Mouse (Mus musculus) CH12F3 (cell line): ENCODE data around the gene Aldh1a2.

Experiments used
- in situ Hi-C: fragments of 300-500 bp; cut with MboI; formaldehyde crosslinking; loops from 2 replicates; pipeline ENCODE4 v1.14.3; 2020; ENCODE audit warnings: low sequenced_read_pairs

Aldh1a2 gene

GRCm38 (mm10) chr9:71213636-71214035 is 2.0 kb upstream of the Aldh1a2 start:
- in situ Hi-C loops: loop anchor here (25.0 kb wide), 1 partner anchor 399 kb away; no protein-coding TSS in a partner anchor

- in situ Hi-C loops: loop anchor here (25.0 kb wide), 1 partner anchor 396 kb away; no protein-coding TSS in a partner anchor
Measured at GRCm38 (mm10) chr9:71216036-71216995, 727 bp downstream of the Aldh1a2 start.

GRCm38 (mm10) chr9:71216996-71217792 is 1.6 kb downstream of the Aldh1a2 start:
- in situ Hi-C loops: loop anchor here (25.0 kb wide), 1 partner anchor 395 kb away; no protein-coding TSS in a partner anchor

GRCm38 (mm10) chr9:71217793-71218095 is 2.2 kb downstream of the Aldh1a2 start:
- in situ Hi-C loops: loop anchor here (25.0 kb wide), 1 partner anchor 395 kb away; no protein-coding TSS in a partner anchor

GRCm38 (mm10) chr9:71219161-71219560 is 3.6 kb downstream of the Aldh1a2 start:
- in situ Hi-C loops: loop anchor here (25.0 kb wide), 1 partner anchor 393 kb away; no protein-coding TSS in a partner anchor

GRCm38 (mm10) chr9:71220401-71220800 is 4.8 kb downstream of the Aldh1a2 start:
- in situ Hi-C loops: loop anchor here (25.0 kb wide), 1 partner anchor 392 kb away; no protein-coding TSS in a partner anchor

GRCm38 (mm10) chr9:71227226-71227970 is 11.8 kb downstream of the Aldh1a2 start:
- in situ Hi-C loops: no loop called here

GRCm38 (mm10) chr9:71230011-71230410 is 14.4 kb downstream of the Aldh1a2 start:
- in situ Hi-C loops: no loop called here

GRCm38 (mm10) chr9:71236540-71236939 is 21.0 kb downstream of the Aldh1a2 start:
- in situ Hi-C loops: no loop called here

- in situ Hi-C loops: no loop called here
Measured at GRCm38 (mm10) chr9:71239926-71240325, 24.3 kb downstream of the Aldh1a2 start.

- in situ Hi-C loops: no loop called here
Measured at GRCm38 (mm10) chr9:71241515-71242411, 26.2 kb downstream of the Aldh1a2 start.

- in situ Hi-C loops: no loop called here
Measured at GRCm38 (mm10) chr9:71242412-71242781, 26.8 kb downstream of the Aldh1a2 start.

GRCm38 (mm10) chr9:71254380-71254779 is 38.8 kb downstream of the Aldh1a2 start:
- in situ Hi-C loops: no loop called here

GRCm38 (mm10) chr9:71262711-71263110 is 47.1 kb downstream of the Aldh1a2 start:
- in situ Hi-C loops: no loop called here

- in situ Hi-C loops: no loop called here
Measured at GRCm38 (mm10) chr9:71269711-71270110, 54.1 kb downstream of the Aldh1a2 start.

GRCm38 (mm10) chr9:71270205-71270604 is 54.6 kb downstream of the Aldh1a2 start:
- in situ Hi-C loops: no loop called here

GRCm38 (mm10) chr9:71276149-71276721 is 60.6 kb downstream of the Aldh1a2 start:
- in situ Hi-C loops: no loop called here

- in situ Hi-C loops: no loop called here
Measured at GRCm38 (mm10) chr9:71278741-71279140, 63.2 kb downstream of the Aldh1a2 start.

- in situ Hi-C loops: no loop called here
Measured at GRCm38 (mm10) chr9:71283156-71283555, 67.6 kb downstream of the Aldh1a2 start.
